Mouse (Mus musculus): ENCODE data around the gene Uri1. TPM values are rescaled to one million over a fixed set of nuclear protein-coding genes. Genes with fewer than 3 reads are reported as not detected.

Uri1 gene
- polyA plus RNA-seq, 1 experiment, result 39.9 TPM

DNA sequence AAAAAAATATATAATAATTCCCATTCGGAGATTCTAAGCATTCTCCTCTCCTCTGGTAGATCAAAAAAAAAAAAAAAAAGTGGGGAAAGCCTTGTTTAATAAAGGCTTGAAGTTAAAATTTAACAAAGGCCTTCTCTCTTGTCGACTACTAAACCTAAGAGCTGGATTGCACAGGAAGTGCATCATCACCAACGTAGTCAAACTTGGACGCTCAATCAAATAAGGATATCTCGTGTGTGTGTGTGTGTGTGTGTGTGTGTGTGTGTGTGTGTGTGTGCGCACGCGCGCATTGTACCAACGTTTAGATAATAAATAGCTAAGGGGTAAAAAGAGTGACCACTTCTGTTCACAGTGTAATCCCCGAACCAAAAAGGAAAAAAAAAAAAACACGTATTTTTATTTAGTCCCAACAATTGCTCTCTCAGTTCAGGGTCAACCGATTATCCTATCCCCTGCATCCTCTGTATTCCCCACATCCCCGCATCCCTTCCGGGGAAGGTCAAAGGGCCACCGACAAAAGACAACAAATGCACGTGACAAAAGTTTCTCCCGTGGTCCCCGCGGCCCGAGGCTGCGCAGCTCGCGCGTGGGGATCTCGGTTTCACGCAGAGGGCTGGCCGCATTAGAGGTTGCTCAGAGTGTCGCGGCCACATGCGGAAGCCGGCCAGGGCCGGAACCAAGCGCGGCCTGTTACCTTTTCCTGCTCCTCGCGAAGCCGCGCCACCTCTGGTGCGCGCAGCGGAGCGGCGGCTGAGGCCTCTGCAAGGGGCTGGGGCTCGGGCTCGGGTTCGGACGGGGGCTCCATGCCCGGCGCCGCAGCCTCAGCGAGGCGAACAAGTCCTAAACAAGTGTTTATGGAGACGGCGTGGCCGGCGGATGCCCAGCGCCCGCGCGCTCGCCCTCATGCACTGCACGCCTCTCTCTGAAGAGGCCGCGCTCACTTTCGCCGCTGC is 4.7 kb downstream of the Uri1 start:
- peak; percentile 17 to 62 for DNase-seq (ENCODE audit: extremely low spot score in 1 of 2, low spot score in 1 of 2)

DNA sequence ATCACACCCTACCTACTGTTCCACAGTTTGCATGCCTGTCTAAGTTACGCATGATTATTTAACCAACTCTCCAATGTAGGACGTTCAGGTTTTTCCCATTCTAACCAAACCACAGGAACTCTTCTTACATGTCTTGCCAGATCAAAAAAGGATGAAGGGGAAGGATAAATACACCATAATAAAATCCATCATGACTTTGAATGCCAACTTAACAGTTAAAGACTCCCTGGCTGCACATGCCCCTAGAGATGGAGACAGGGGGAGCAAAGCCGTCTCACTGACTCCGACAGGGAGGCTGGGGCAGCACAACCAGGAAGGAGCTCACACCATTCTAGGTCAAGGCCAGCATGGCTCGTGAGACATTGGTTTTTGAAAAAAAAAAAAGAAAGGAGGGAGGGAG is 8.0 kb downstream of the Uri1 start:
- no peak for DNase-seq (ENCODE audit: extremely low spot score in 1 of 2, low spot score in 1 of 2)

DNA sequence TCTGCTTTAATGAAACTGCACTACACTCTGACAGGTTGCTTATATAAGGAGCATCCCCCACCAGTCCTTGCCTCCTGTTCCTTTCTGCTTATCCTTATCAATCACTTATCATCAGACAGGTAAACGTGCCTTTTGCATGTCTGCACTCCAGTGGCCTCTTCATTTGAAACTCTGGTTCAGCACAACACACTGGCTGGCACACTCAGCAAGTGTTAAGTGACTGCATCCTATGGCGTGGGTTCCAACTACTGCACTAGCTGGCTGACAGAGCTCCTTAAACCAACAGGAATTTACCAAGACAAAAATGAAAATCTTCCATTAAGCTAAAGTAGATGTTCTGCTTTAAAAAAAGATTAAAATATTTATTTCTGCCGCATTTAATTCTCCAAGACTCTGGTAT is 9.4 kb downstream of the Uri1 start:
- DNase-seq (ENCODE audit: extremely low spot score in 1 of 2, low spot score in 1 of 2), result peak in 1 of 2 experiments; percentile 29

DNA sequence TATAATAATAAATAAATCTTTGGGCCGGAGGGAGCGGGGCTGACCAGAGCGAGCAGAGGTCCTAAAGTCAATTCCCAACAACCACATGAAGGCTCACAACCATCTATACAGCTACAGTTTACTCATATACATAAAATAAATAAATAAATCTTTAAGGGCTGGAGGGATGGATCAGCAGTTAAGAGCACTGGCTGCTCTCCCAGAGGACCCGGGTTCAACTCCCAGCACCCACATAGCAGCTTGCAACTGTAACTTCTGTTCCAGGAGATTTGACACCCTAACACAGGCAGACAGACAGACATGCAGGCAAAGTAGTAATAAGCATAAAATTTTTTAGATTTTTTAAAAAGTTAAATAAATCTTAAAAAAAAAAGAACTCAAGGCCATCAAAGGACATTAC is 10.5 kb downstream of the Uri1 start:
- no peak for DNase-seq (ENCODE audit: extremely low spot score in 1 of 2, low spot score in 1 of 2)

DNA sequence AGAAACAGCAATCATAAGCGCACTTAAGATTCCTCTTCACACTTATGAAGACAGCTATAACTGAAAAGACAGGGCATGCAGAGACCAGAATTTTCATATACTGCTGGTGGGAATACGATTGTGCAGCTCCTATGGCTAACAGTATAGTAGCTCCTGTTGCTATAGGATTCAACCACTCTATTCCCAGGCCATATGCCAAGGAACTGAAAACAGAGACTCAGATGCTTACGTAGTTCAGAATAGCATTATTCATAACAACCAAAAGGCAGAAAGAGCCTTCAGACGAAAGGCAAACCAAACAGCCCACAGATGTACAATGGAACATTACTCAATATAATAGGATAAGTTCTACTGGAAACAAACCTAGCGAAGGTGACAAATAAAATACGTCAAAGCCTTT is 15.0 kb downstream of the Uri1 start:
- peak in 1 of 2 experiments; percentile 21 for DNase-seq (ENCODE audit: extremely low spot score in 1 of 2, low spot score in 1 of 2)

DNA sequence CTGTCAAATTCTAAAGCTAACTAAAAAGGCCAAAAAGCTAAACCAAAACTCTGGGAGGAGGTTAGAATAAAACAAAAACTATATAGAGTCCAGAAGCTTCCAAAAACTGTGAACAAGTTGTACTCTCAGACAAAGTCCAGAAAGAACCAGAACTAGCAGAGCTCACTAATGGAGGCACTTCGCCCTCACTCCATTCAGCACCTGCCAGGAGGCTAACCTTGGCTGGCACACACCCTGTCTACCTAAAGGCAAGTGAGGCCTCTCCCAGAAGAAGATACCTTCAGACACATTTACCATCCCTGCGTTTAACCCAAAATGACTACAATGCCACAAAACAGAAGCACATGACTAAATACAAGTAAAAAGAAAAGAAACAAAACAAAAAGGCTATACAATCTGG is 20.9 kb downstream of the Uri1 start:
- DNase-seq (ENCODE audit: extremely low spot score in 1 of 2, low spot score in 1 of 2), result no peak

DNA sequence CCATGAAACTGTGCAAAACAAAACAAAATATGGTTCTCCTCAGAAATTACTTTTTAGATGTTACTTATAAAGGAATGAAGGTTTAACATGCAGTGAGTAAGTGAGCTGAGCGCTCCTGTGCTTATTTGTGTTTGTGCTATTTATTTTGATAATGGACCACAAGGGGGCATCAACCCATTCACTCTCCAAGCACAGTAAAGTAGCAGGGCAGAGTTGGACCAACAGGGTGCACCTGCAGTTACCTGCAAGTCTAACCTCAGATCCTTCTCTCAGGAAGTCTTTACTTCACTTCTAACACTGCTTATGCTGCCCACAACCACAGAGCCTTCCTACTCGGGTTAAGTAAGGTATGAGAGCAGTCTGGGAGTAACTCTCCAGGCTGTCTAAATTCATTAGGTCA is 23.7 kb downstream of the Uri1 start:
- DNase-seq (ENCODE audit: extremely low spot score in 1 of 2, low spot score in 1 of 2), result peak in 1 of 2 experiments; percentile 32

DNA sequence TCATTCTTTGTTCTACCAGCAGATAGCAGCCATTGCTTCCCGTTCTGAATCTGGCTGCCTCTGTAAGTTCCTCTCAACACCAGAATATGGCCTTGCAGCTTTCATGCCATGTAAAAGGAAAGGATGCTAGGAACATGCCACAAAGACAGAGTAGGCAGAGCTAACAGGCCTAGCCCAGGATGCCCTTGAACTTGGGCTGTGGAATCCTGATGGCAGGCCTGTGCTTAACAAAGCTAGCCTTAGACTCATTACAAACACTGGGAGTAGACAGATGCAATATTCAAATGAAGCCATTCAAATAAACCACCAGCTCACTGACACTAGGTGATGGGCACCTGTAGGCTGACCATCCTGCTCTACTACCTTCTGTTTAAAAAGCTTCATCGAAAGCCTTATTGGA is 30.5 kb downstream of the Uri1 start:
- no peak for DNase-seq (ENCODE audit: extremely low spot score in 1 of 2, low spot score in 1 of 2)

DNA sequence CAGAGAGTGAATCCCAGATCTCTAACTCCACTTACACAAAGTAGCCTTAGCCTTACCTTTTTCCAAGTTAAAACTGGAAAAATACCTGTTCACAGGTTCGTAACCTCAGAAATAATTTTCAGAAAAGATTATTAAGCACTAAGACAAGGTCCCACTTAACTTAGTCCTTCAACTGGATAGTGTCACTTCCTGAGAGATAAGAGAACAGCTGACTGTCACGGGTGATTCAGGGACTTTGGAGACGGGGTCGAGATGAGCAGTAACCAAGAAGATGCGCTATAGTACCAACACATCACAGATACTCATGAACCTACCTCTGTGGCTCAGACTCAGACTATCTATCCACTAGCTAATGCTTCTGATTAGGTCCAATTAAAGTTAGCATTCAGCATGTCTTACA is 38.5 kb downstream of the Uri1 start:
- no peak for DNase-seq (ENCODE audit: extremely low spot score in 1 of 2, low spot score in 1 of 2)

DNA sequence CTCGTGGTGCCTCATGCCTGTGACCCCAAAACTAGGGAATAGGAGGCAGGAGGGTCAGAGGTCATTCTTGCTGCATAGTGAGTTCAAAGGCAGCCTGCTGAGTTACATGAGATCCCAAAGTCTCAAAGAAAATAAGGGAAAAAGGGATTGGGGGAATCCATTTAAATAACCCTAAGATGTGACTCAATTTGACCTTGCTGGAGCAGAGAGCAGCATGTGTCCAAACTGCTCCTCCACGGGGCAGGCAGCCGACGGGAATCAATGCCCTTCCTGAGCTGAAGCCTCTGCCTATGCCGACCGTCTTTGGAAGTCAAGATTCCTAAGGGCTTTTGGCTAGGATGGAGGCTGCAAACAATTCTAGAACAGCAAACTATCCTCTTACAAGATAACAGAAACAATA is 39.9 kb downstream of the Uri1 start:
- no peak for DNase-seq (ENCODE audit: extremely low spot score in 1 of 2, low spot score in 1 of 2)

DNA sequence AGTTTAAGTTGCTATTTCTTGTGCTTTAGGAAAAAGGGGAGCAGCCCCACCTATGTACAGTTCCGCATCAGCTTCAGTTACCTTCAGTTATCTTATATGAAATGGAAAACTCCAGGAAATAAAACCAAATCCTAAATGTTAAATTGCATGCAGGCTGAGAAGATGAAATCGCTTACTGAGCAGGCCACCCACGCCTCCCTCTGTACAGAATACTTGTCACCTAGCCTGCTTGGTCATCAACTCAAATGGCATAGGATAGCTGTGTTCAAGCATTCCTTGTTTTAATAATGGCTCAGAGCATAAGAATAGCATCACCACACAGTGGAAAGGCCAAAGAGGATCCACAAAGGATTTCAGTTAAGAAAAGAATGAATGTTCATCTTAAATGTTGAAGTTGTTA is 43.6 kb downstream of the Uri1 start:
- DNase-seq (ENCODE audit: extremely low spot score in 1 of 2, low spot score in 1 of 2), result peak in 1 of 2 experiments; percentile 34

DNA sequence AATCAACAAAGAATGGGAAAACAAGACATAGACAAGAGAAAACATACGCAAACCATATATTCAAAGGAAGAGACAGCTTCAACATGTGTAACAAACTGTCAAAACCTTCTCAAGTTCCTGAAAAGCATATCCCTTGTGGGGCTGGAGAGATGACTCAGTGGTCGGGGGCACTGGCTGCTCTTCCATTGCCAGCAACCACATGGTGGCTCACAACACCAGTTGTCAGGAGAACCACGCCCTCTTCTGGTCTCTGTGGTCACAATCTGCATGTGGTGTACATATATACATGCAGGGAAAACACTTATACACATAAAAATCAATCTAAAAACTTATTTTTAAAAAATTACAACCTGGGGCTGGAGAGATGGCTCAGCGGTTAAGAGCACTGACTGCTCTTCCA is 44.9 kb downstream of the Uri1 start:
- DNase-seq (ENCODE audit: extremely low spot score in 1 of 2, low spot score in 1 of 2), result no peak

DNA sequence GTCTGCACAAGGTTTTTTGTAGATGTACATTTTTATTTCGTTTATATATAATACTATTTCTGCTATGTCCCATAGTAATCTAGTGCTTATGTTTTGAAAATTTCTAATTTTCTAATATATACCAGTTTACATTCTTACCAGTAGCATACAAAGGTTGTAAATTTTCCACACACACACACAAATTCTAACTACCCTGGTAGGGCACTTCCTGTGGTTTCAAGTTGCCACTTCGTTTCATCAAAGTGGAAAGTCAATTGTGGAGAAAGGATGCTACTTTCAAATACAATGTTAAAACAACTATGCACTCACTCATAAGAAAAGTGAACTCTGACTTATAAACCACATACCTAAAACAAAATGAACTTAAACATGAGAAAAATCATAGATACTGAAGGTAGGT is 45.7 kb downstream of the Uri1 start:
- DNase-seq (ENCODE audit: extremely low spot score in 1 of 2, low spot score in 1 of 2), result no peak

DNA sequence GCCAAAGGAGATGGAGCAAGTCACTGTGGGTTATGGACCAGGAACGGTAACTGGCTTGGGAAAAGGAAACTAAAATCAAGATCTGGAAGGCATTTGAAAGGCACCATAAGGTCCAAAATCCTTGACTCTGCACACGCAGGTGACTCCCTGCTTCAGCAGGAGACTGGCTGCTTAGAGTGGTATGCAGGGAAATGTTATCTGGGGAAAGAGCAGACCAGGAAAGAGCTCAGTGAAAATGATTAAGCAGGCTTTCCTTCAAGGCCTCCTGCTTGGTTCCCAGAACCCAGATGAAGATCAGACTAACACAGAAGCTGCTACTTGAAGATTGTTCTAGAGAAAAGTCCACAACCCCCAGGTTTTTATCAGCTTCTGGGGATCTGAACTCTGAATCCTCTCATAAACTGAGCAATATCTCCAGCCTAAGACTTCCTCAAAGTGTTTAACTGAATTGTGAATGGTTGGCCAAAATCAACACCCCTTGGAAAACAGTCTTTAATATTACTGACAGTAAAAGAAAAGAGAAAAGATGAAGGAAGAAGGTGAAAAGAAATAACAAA is 50.3 kb downstream of the Uri1 start:
- no peak for DNase-seq (ENCODE audit: extremely low spot score in 1 of 2, low spot score in 1 of 2)

DNA sequence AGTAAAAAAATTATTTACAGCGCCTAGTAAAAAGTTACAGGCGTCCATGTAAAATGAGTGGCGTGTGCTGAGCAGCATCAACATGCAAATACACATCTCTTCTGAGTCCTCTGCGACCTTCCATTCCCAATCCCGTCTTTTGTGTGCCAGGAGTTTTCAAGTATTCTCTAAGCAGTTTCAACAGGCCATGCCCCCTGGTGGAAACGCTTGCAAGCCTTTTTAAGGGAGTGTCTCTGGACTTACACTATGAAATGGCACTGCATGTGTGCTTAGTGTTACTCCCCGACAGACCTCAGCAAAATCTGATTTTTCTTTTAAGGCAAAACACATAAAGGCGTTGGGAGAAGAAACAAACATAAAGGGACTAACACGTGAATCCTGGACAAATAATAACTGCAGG is 50.8 kb downstream of the Uri1 start:
- DNase-seq (ENCODE audit: extremely low spot score in 1 of 2, low spot score in 1 of 2), result no peak

DNA sequence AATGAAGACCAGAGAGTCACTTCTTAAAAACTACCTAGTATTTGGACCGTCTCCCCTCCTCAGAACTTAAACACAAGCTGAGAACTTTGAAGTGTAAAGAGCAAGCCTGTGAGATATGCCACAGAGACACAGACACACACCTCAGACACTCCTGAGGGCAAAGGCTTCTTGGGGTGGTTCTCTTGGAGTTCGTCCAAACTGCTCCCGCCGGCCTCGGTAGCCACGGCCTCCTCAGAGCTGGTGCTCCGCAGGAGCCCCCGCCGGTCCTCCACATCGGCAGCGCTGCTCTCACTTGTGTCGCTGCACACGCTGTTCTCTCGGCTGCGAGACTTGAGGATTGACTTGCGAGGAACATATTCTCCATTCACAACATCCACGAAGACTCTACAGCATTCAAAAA is 61.0 kb downstream of the Uri1 start:
- DNase-seq (ENCODE audit: extremely low spot score in 1 of 2, low spot score in 1 of 2), result no peak

DNA sequence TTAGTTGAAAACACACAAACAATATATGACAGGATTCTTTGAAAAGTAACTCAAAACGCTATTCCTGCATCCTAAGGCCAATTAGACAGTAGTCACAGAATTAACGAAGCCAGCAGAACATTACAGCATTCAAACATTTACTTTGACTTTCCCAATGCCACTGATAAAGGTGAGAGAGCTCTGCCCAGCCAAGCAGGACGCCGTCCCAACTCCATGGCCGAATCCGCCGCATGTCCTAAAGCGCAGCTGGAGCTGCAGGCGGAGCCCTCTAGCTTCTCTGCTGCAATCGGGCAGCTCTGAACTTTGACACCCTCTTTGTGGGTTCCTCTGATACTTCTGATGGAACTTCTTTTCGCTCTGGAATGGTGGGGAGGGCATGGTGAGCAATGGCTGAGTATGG is 62.1 kb downstream of the Uri1 start:
- DNase-seq (ENCODE audit: extremely low spot score in 1 of 2, low spot score in 1 of 2), result no peak

DNA sequence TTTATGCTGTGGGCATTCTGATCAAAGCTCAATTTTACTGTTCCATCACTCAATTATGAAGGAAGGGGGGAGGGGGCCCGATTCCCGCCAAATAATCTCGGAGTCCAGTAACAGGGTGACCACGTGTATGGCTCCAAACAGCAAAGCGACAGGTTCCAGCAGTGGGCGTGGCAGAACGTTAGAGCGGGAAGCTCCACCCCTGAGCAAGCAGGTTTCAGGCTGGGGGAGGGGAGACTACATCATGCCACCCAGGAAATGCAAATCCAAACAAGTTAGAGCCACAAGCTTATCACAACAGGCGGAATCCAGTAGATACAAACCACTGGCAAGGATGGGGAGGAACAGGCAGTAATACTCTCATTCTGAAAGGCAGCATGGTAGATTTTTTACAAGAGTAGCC is 71.5 kb downstream of the Uri1 start:
- no peak for DNase-seq (ENCODE audit: extremely low spot score in 1 of 2, low spot score in 1 of 2)

DNA sequence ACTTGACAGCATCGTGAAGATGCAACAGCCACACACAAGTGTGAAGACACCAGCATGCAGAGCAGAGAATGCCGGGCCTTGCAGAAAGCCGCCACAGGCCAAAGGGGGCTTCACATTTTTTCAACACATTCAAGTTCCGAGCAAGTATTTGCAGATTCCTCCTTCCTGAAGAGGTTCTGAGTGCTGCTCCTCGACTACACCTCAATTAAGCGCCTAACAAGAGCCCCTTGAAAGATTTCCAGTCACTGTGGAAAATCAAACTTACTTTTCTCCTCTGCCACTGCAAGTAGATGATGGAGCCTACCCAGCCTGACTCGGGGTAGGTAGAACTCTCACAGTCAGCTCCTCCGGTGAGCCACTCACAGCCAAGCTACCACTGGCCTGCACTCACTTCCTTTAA is 86.9 kb downstream of the Uri1 start:
- DNase-seq (ENCODE audit: extremely low spot score in 1 of 2, low spot score in 1 of 2), result no peak

DNA sequence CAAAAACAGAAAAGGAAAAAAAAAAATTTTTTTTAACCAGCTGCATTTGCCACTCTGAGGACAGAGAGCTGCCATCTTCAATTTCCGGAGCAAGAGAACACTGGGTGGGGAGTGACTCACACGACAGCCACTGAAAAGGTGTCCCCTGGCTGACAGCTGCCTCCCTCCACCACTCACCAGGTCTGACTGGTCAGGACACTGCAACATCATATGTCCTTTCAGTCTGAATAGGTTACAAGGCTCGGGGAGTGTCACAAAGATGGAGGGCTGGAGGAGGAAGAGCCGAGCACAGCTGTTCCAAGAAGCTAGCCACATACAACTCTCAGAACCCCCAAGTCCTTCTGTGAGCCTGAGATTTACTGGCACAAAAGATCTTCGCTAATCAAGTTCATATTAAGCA is 87.6 kb downstream of the Uri1 start:
- no peak for DNase-seq (ENCODE audit: extremely low spot score in 1 of 2, low spot score in 1 of 2)

DNA sequence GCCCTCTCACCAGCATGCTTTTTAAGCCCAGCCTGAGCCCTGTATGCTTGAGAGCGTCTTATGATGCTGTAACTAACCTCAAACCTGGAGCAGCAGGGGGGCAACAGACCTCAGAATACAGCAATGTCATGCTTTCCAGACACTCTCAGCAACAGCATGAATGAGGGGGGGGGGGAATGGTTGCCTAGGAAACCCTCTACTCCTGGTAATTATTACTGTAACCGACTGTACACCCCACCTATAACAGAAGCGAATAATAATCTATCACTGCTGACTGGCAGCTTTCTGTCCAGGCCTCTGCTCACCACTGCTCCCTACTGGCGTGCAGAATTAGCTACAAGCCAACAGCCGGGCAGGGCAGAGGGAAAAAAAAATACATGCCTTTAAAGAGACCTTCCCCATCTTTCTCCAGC is 88.6 kb downstream of the Uri1 start:
- peak in 1 of 2 experiments; percentile 50 for DNase-seq (ENCODE audit: extremely low spot score in 1 of 2, low spot score in 1 of 2)

DNA sequence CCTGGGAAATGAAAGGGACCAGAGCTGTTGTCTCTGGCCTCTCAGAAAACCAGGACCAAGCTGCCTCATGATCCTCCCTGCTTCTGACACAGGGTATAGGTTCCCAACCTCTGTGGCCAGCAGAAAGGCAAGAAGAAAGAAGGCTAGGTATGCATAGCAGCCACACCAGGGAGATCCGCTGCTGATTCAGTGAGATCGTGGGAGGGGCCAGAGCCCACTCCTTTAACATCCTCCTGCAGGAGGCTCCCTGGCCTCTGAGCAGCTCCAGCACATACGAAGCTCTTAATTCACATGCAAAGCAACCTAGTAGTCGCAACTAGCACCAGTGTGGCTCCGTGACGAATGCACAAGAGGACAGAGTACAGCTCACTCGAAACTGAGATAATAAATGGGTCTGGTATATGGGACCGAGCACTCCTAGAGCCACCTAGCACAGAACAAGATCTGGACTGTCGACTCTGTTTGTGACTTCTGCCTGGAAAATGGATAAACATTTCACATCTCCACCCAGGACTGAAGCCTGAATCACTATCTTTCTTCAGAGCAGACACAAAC is 89.5 kb downstream of the Uri1 start:
- no peak for DNase-seq (ENCODE audit: extremely low spot score in 1 of 2, low spot score in 1 of 2)
